ENCODE assay signal across 11 mouse cellular contexts in the genomic region with DNA sequence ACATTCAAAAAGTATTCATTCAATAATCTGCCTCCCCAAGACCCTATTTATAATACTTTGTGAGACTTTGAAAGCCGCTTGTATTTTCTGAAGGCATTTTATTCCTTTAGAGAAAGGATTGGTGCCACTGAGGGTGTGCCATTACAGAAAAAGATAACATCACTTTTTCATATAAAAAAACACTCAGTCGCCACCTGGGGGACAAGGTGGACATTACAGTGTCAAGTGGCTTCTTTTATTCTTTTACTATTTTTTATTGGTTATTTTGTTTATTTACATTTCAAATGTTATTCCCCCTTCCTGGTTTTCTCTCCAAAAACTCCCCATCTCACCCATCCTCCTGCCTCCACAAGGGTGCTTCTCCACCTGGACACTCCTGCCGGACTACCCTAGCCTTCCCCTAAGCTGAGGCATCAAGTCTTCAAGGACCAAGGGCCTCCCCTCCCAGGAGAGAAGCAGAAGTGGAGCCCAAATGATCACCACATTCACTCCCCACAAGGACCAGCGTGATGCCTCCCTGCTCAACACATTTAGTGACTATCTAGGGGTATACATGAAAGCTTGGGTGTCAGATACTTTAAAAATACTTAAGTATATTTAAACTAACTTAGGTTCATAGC.
DNase-seq lines count a peak whose midpoint lies in the region; ATAC-seq lines count a peak whose summit lies in the region.
"Had no signal": no experiment of that assay in that cellular context is flagged by ENCODE, and none has a peak within 500 bp of the region (broad histone marks: within the 10 kb centered on the region; RNA-seq: fewer than 3 reads in every experiment).

No protein-coding gene starts in this region.

- H3K27me3 ChIP-seq in hindbrain, embryonic 14.5 days (ENCODE audit: control insufficient read depth, insufficient read depth, low read length) = no peaks in the 10 kb centered on the region
- no peaks in the 10 kb centered on the region for H3K27me3 ChIP-seq in hindbrain, embryonic 16.5 days (replicated peaks; ENCODE audit: control insufficient read depth, insufficient read depth, low read length)
- H3K27me3 ChIP-seq in midbrain, embryonic 14.5 days (ENCODE audit: control insufficient read depth, insufficient read depth, low read length) = no peaks in the 10 kb centered on the region
- no peaks in the 10 kb centered on the region for H3K27me3 ChIP-seq in midbrain, embryonic 15.5 days (replicated peaks)
- H3K27me3 ChIP-seq: embryonic facial prominence, embryonic 15.5 days; hindbrain, embryonic 15.5 days; lung, embryonic 15.5 days; neural tube, embryonic 12.5 days had no signal

- H3K27ac ChIP-seq in hindbrain, embryonic 14.5 days = no peak overlapping the region
- no peak overlapping the region for H3K27ac ChIP-seq in hindbrain, embryonic 16.5 days (ENCODE audit: low read depth, low read length)
- no peak overlapping the region for H3K27ac ChIP-seq in midbrain, embryonic 14.5 days (replicated peaks; ENCODE audit: low read depth, low read length)
- H3K27ac ChIP-seq in midbrain, embryonic 15.5 days = no peak overlapping the region
- H3K27ac ChIP-seq: embryonic facial prominence, embryonic 15.5 days; hindbrain, embryonic 15.5 days; lung, embryonic 15.5 days; neural tube, embryonic 12.5 days had no signal

- ATAC-seq in hindbrain, embryonic 14.5 days (ENCODE audit: low FRiP score) = no peak
- no peak for ATAC-seq in hindbrain, embryonic 16.5 days
- ATAC-seq in midbrain, embryonic 14.5 days (ENCODE audit: low FRiP score, low TSS enrichment) = no peak
- ATAC-seq in midbrain, embryonic 15.5 days (replicated peaks) = no peak

- peak; percentile 63 for DNase-seq in hindbrain, embryonic 14.5 days (ENCODE audit: low spot score)
- peak; percentile 70 for DNase-seq in midbrain, embryonic 14.5 days
- DNase-seq in adipocyte (ENCODE audit: low spot score) = peak; percentile 3
- DNase-seq in retina, embryonic 14.5 days (ENCODE audit: low spot score) = peak; percentile 50
- DNase-seq in urinary bladder, postnatal 4 days (ENCODE audit: low spot score in 2 of 2) = no peak

- no peak overlapping the region for H3K4me3 ChIP-seq in hindbrain, embryonic 14.5 days (replicated peaks; ENCODE audit: low read length)
- no peak overlapping the region for H3K4me3 ChIP-seq in hindbrain, embryonic 16.5 days (ENCODE audit: low read length)
- H3K4me3 ChIP-seq in midbrain, embryonic 14.5 days (replicated peaks; ENCODE audit: low read depth, low read length) = no peak overlapping the region
- no peak overlapping the region for H3K4me3 ChIP-seq in midbrain, embryonic 15.5 days
- H3K4me3 ChIP-seq: embryonic facial prominence, embryonic 15.5 days; hindbrain, embryonic 15.5 days; lung, embryonic 15.5 days; neural tube, embryonic 12.5 days had no signal

- WGBS in hindbrain, embryonic 14.5 days = 44% methylated on average over 4 of the region's 4 CpGs
- WGBS in hindbrain, embryonic 16.5 days = 47% methylated on average over 4 of the region's 4 CpGs
- 47% methylated on average over 4 of the region's 4 CpGs for WGBS in midbrain, embryonic 14.5 days
- WGBS in midbrain, embryonic 15.5 days = 47% methylated on average over 4 of the region's 4 CpGs

- no peaks in the 10 kb centered on the region for H3K36me3 ChIP-seq in hindbrain, embryonic 14.5 days (replicated peaks; ENCODE audit: control insufficient read depth, insufficient read depth)
- no peaks in the 10 kb centered on the region for H3K36me3 ChIP-seq in hindbrain, embryonic 16.5 days (ENCODE audit: control insufficient read depth, insufficient read depth, low read length)
- no peaks in the 10 kb centered on the region for H3K36me3 ChIP-seq in midbrain, embryonic 14.5 days (ENCODE audit: control insufficient read depth, insufficient read depth, low read length)
- H3K36me3 ChIP-seq in midbrain, embryonic 15.5 days (replicated peaks) = no peaks in the 10 kb centered on the region
- H3K36me3 ChIP-seq: embryonic facial prominence, embryonic 15.5 days; hindbrain, embryonic 15.5 days; lung, embryonic 15.5 days; neural tube, embryonic 12.5 days had no signal

- peaks cover 5% of the 10 kb centered on the region; the same call in 1 of the 2 replicates for H3K4me1 ChIP-seq in hindbrain, embryonic 14.5 days (replicated peaks; ENCODE audit: control insufficient read depth, insufficient read depth, low read length)
- no peaks in the 10 kb centered on the region for H3K4me1 ChIP-seq in hindbrain, embryonic 16.5 days (ENCODE audit: control insufficient read depth, insufficient read depth, low read depth, low read length)
- no peaks in the 10 kb centered on the region for H3K4me1 ChIP-seq in midbrain, embryonic 14.5 days (ENCODE audit: control insufficient read depth, insufficient read depth, low read length)
- 0 out of 2 replicates have a peak, but pooled peaks cover 4% of the 10 kb centered on the region for H3K4me1 ChIP-seq in midbrain, embryonic 15.5 days
- H3K4me1 ChIP-seq: embryonic facial prominence, embryonic 15.5 days; hindbrain, embryonic 15.5 days; lung, embryonic 15.5 days; neural tube, embryonic 12.5 days had no signal

- no peaks in the 10 kb centered on the region for H3K9me3 ChIP-seq in hindbrain, embryonic 14.5 days (ENCODE audit: control insufficient read depth, low read length)
- H3K9me3 ChIP-seq in hindbrain, embryonic 16.5 days (ENCODE audit: control insufficient read depth, low read length) = no peaks in the 10 kb centered on the region
- no peaks in the 10 kb centered on the region for H3K9me3 ChIP-seq in midbrain, embryonic 14.5 days (ENCODE audit: control insufficient read depth, low read length)
- no peaks in the 10 kb centered on the region for H3K9me3 ChIP-seq in midbrain, embryonic 15.5 days
- H3K9me3 ChIP-seq: embryonic facial prominence, embryonic 15.5 days; hindbrain, embryonic 15.5 days; lung, embryonic 15.5 days; neural tube, embryonic 12.5 days had no signal

- H3K4me2 ChIP-seq in hindbrain, embryonic 14.5 days (replicated peaks) = no peak overlapping the region
- H3K4me2 ChIP-seq in hindbrain, embryonic 16.5 days (ENCODE audit: low read length) = no peak overlapping the region
- no peak overlapping the region for H3K4me2 ChIP-seq in midbrain, embryonic 14.5 days (ENCODE audit: low read length)
- no peak overlapping the region for H3K4me2 ChIP-seq in midbrain, embryonic 15.5 days
- H3K4me2 ChIP-seq: embryonic facial prominence, embryonic 15.5 days; hindbrain, embryonic 15.5 days; lung, embryonic 15.5 days; neural tube, embryonic 12.5 days had no signal

- no peak overlapping the region for H3K9ac ChIP-seq in hindbrain, embryonic 14.5 days
- no peak overlapping the region for H3K9ac ChIP-seq in hindbrain, embryonic 16.5 days (ENCODE audit: low read depth, low read length)
- no peak overlapping the region for H3K9ac ChIP-seq in midbrain, embryonic 14.5 days (replicated peaks; ENCODE audit: low read length)
- H3K9ac ChIP-seq in midbrain, embryonic 15.5 days = no peak overlapping the region
- H3K9ac ChIP-seq: embryonic facial prominence, embryonic 15.5 days; hindbrain, embryonic 15.5 days; lung, embryonic 15.5 days; neural tube, embryonic 12.5 days had no signal

Comparison
In these comparisons a context has a peak if more than half of its experiments do, and no peak if none do; other contexts are left out.
1. DNase-seq: peak in hindbrain, embryonic 14.5 days (single experiment), midbrain, embryonic 14.5 days (single experiment), adipocyte (single experiment) and retina, embryonic 14.5 days (single experiment); none in urinary bladder, postnatal 4 days (0 of 2).